Mouse (Mus musculus) erythroblast, adult 5-6 weeks (primary cell): ENCODE measurements around the gene Stpg3. TPM values are rescaled to one million over a fixed set of nuclear protein-coding genes. Genes with fewer than 3 reads are reported as not detected.
"Not testable (repeated sequence)": the region's sequence is repeated elsewhere in the genome, so short reads cannot be mapped to it uniquely, and the experiment has no call there.

ENCODE experiments used
- ATAC-seq: replicated peaks from 2 replicates; pipeline ENCODE4 v1.8.0; 2016; ENCODE audit warnings: moderate number of reproducible peaks, mild to moderate bottlenecking, moderate TSS enrichment, inconsistent platforms; ENCODE audit not compliant: poor library complexity, low FRiP score, severe bottlenecking
- total RNA-seq, 2 experiments: library from RNA; stranded (forward) in 1 of 2; stranded (reverse) in 1 of 2; fragments of 150-400 nt in 1 of 2; fragments of 200-764, 138-1000 nt in 1 of 2; gene quantifications; 2 replicates each; pipeline versions ENCODE4 v1.2.3 to v1.2.4; 2015 to 2017; ENCODE audit warnings: low replicate concordance in 2 of 2

Gene Stpg3
- total RNA-seq (2015; ENCODE audit: low replicate concordance) = not detected in 2 replicates
- 0.34 TPM in 1 of 2 replicates, not detected in the other for total RNA-seq (2017; ENCODE audit: low replicate concordance)

- ATAC-seq = no peak
Observed at GRCm38 (mm10) chr2:25214444-25214843, at the start of gene Stpg3. Gene Stpg3, minus strand, starts transcription at chr2:25214637.

GRCm38 (mm10) chr2:25263623-25264285 lies 49.3 kb upstream of the Stpg3 start:
- ATAC-seq = no peak

GRCm38 (mm10) chr2:25262795-25263622 lies 48.6 kb upstream of the Stpg3 start:
- ATAC-seq = no peak; the same call in 1 of the 2 replicates

- ATAC-seq = peak; percentile 96
Observed at GRCm38 (mm10) chr2:25262291-25262767, 47.9 kb upstream of the Stpg3 start, which contains the start of gene Tprn. Gene Tprn, plus strand, starts transcription at chr2:25262618.

- ATAC-seq = peak; percentile 12
Observed at GRCm38 (mm10) chr2:25261870-25262269, 47.4 kb upstream of the Stpg3 start.

- no peak for ATAC-seq
Observed at GRCm38 (mm10) chr2:25258887-25259286, 44.5 kb upstream of the Stpg3 start.

- ATAC-seq = not testable (repeated sequence)
Observed at GRCm38 (mm10) chr2:25257250-25257649, 42.8 kb upstream of the Stpg3 start.

GRCm38 (mm10) chr2:25256443-25257109 lies 42.1 kb upstream of the Stpg3 start:
- ATAC-seq = not testable (repeated sequence)

GRCm38 (mm10) chr2:25255284-25255779 lies 40.9 kb upstream of the Stpg3 start, which contains the start of gene Tmem203:
Gene Tmem203, plus strand, starts transcription at chr2:25255439.
- ATAC-seq = peak; percentile 91

GRCm38 (mm10) chr2:25252331-25252730 lies 37.9 kb upstream of the Stpg3 start:
- ATAC-seq = no peak

GRCm38 (mm10) chr2:25246183-25247072 lies 32.0 kb upstream of the Stpg3 start, which contains the start of gene AL732309.1:
Gene AL732309.1, minus strand, starts transcription at chr2:25246863.
- ATAC-seq = no peak

GRCm38 (mm10) chr2:25244144-25244543 lies 29.7 kb upstream of the Stpg3 start:
- no peak for ATAC-seq

GRCm38 (mm10) chr2:25243342-25243741 lies 28.9 kb upstream of the Stpg3 start:
- ATAC-seq = no peak

GRCm38 (mm10) chr2:25242101-25242506 lies 27.7 kb upstream of the Stpg3 start, which contains the start of the genes Rnf208 and Cysrt1:
Gene Rnf208, plus strand, starts transcription at chr2:25242255.
Gene Cysrt1, minus strand, starts transcription at chr2:25242452.
- ATAC-seq = no peak

- ATAC-seq = no peak
Observed at GRCm38 (mm10) chr2:25241438-25241775, 27.0 kb upstream of the Stpg3 start.

GRCm38 (mm10) chr2:25240723-25241437 lies 26.4 kb upstream of the Stpg3 start:
- ATAC-seq = no peak

- ATAC-seq = no peak
Observed at GRCm38 (mm10) chr2:25240310-25240709, 25.9 kb upstream of the Stpg3 start.

- ATAC-seq = no peak
Observed at GRCm38 (mm10) chr2:25239766-25240165, 25.3 kb upstream of the Stpg3 start.
